Mouse (Mus musculus): ENCODE results near the gene Phf13.

Phf13 gene

GRCm38 (mm10) chr4:151993035-151993434 lies 3.0 kb downstream of the Phf13 start:
- DNase-seq (ENCODE audit: low read depth, low spot score) = no peak

GRCm38 (mm10) chr4:151992091-151992490 lies 4.0 kb downstream of the Phf13 start:
- no peak for DNase-seq (ENCODE audit: low read depth, low spot score)

GRCm38 (mm10) chr4:151989110-151989488 lies 7.0 kb downstream of the Phf13 start:
- no peak for DNase-seq (ENCODE audit: low read depth, low spot score)

- DNase-seq (ENCODE audit: low read depth, low spot score) = no peak
Measured at GRCm38 (mm10) chr4:151988342-151989109, 7.5 kb downstream of the Phf13 start, which contains the start of gene Thap3. Gene Thap3 (minus strand): TSS chr4:151988997.

- no peak for DNase-seq (ENCODE audit: low read depth, low spot score)
Measured at GRCm38 (mm10) chr4:151988014-151988341, 8.1 kb downstream of the Phf13 start.

GRCm38 (mm10) chr4:151986650-151987049 lies 9.4 kb downstream of the Phf13 start:
- no peak for DNase-seq (ENCODE audit: low read depth, low spot score)

GRCm38 (mm10) chr4:151985886-151986285 lies 10.2 kb downstream of the Phf13 start:
- DNase-seq (ENCODE audit: low read depth, low spot score) = no peak

- no peak for DNase-seq (ENCODE audit: low read depth, low spot score)
Measured at GRCm38 (mm10) chr4:151983560-151983959, 12.5 kb downstream of the Phf13 start.

- DNase-seq (ENCODE audit: low read depth, low spot score) = no peak
Measured at GRCm38 (mm10) chr4:151983043-151983442, 13.0 kb downstream of the Phf13 start.

GRCm38 (mm10) chr4:151981363-151981762 lies 14.7 kb downstream of the Phf13 start:
- peak; percentile 30 for DNase-seq (ENCODE audit: low read depth, low spot score)

GRCm38 (mm10) chr4:151980699-151981098 lies 15.4 kb downstream of the Phf13 start:
- no peak for DNase-seq (ENCODE audit: low read depth, low spot score)

- peak; percentile 28 for DNase-seq (ENCODE audit: low read depth, low spot score)
Measured at GRCm38 (mm10) chr4:151977748-151978147, 18.3 kb downstream of the Phf13 start.

GRCm38 (mm10) chr4:151975441-151975840 lies 20.6 kb downstream of the Phf13 start:
- no peak for DNase-seq (ENCODE audit: low read depth, low spot score)

- no peak for DNase-seq (ENCODE audit: low read depth, low spot score)
Measured at GRCm38 (mm10) chr4:151972221-151972967, 23.7 kb downstream of the Phf13 start.

GRCm38 (mm10) chr4:151968204-151968921 lies 27.7 kb downstream of the Phf13 start:
- DNase-seq (ENCODE audit: low read depth, low spot score) = no peak

- no peak for DNase-seq (ENCODE audit: low read depth, low spot score)
Measured at GRCm38 (mm10) chr4:151962817-151963216, 33.2 kb downstream of the Phf13 start.

- no peak for DNase-seq (ENCODE audit: low read depth, low spot score)
Measured at GRCm38 (mm10) chr4:151960513-151960854, 35.6 kb downstream of the Phf13 start.

- no peak for DNase-seq (ENCODE audit: low read depth, low spot score)
Measured at GRCm38 (mm10) chr4:151959849-151960512, 36.1 kb downstream of the Phf13 start.

- no peak for DNase-seq (ENCODE audit: low read depth, low spot score)
Measured at GRCm38 (mm10) chr4:151957584-151958315, 38.3 kb downstream of the Phf13 start.

- no peak for DNase-seq (ENCODE audit: low read depth, low spot score)
Measured at GRCm38 (mm10) chr4:151955791-151956190, 40.3 kb downstream of the Phf13 start.

- no peak for DNase-seq (ENCODE audit: low read depth, low spot score)
Measured at GRCm38 (mm10) chr4:151953209-151953608, 42.8 kb downstream of the Phf13 start.
